Mouse (Mus musculus) forebrain, embryonic 12.5 days (tissue): ENCODE data around the gene Vps35l. TPM values are rescaled to one million over a fixed set of nuclear protein-coding genes. Genes with fewer than 3 reads are reported as not detected.
A peak's percentile ranks its signal among the peaks of the same experiment; 100 is the strongest.

ENCODE experiments used
- ATAC-seq: fragments of 200-750 bp; cut with Nextera tagmentation; 2 replicates; pipeline ENCODE4 v1.8.0; 2017; ENCODE audit warnings: moderate TSS enrichment; ENCODE audit not compliant: low FRiP score
- H3K27ac ChIP-seq: fragments of 300-500 bp; sonication (generic); 2 replicates; pipeline ENCODE4 v1.5.1; 2016; ENCODE audit warnings: mild to moderate bottlenecking
- H3K27me3 ChIP-seq: fragments of 300-500 bp; sonication (generic); 2 replicates; pipeline ENCODE4 v1.6.1; 2016; ENCODE audit warnings: mild to moderate bottlenecking
- H3K36me3 ChIP-seq: fragments of 300-500 bp; sonication (generic); replicated peaks from 2 replicates; pipeline ENCODE4 v1.6.1; 2016; ENCODE audit warnings: mild to moderate bottlenecking
- H3K4me1 ChIP-seq: fragments of 300-500 bp; sonication (generic); 2 replicates; pipeline ENCODE4 v1.6.1; 2016
- H3K4me2 ChIP-seq: fragments of 300-500 bp; sonication (generic); 2 replicates; pipeline ENCODE4 v1.6.1; 2016; ENCODE audit warnings: mild to moderate bottlenecking, moderate library complexity
- H3K4me3 ChIP-seq: fragments of 300-500 bp; sonication (generic); replicated peaks from 2 replicates; pipeline ENCODE4 v1.5.1; 2016; ENCODE audit warnings: mild to moderate bottlenecking
- H3K9ac ChIP-seq: fragments of 300-500 bp; sonication (generic); 2 replicates; pipeline ENCODE4 v1.6.1; 2016; ENCODE audit warnings: mild to moderate bottlenecking
- H3K9me3 ChIP-seq: fragments of 300-500 bp; sonication (generic); 2 replicates; pipeline ENCODE4 v1.6.1; 2016
- WGBS: fragments of 180-500 bp; shearing (Covaris S2); methylation state at CpG from one replicate; pipeline ENCODE4 v1.1.7; 2016; 5-methylcytosine and 5-hydroxymethylcytosine counted together
- polyA plus RNA-seq: library from polyadenylated mRNA; unstranded; fragments of >200 nt; fragmentation: Nextera tagmentation; extraction: Ambion mirVana; gene quantifications from 2 replicates; pipeline ENCODE4 v1.2.1, GENCODE M21; 2016

Gene Vps35l
- polyA plus RNA-seq, 1 experiment from 2014 or later: 89.2 TPM

- H3K4me2 ChIP-seq: no peak overlapping the region
- no peak overlapping the region for H3K9ac ChIP-seq
- H3K27me3 ChIP-seq: peaks cover 2% of the 10 kb centered on the region; the same call in 1 of the 2 replicates
- no peak overlapping the region for H3K4me3 ChIP-seq
- WGBS: 68% methylated on average over 5 of the region's 5 CpGs
- H3K36me3 ChIP-seq: peaks cover 8% of the 10 kb centered on the region
- no peak overlapping the region for H3K27ac ChIP-seq
- no peaks in the 10 kb centered on the region for H3K9me3 ChIP-seq
- H3K4me1 ChIP-seq: peaks cover 19% of the 10 kb centered on the region
- ATAC-seq: no peak
Observed at GRCm38 (mm10) chr7:118710776-118711175, 29.2 kb upstream of the Vps35l start.

GRCm38 (mm10) chr7:118712228-118713173, 27.5 kb upstream of the Vps35l start, which contains the start of gene Ccp110:
Gene Ccp110, plus strand, starts transcription at chr7:118712552.
- peak; percentile 97 for ATAC-seq
- peak within 1 kb of the TSS; percentile 80 for H3K9ac ChIP-seq
- peak within 1 kb of the TSS; percentile 70 for H3K27ac ChIP-seq
- peaks cover 2% of the 10 kb centered on the region; the same call in 1 of the 2 replicates for H3K27me3 ChIP-seq
- H3K36me3 ChIP-seq: peaks cover 15% of the 10 kb centered on the region
- H3K4me1 ChIP-seq: peaks cover 15% of the 10 kb centered on the region
- peak within 1 kb of the TSS; percentile 77 for H3K4me2 ChIP-seq
- H3K9me3 ChIP-seq: no peaks in the 10 kb centered on the region
- peak within 1 kb of the TSS; percentile 86 for H3K4me3 ChIP-seq
- under 1% methylated on average over 48 of the region's 48 CpGs for WGBS

DNA sequence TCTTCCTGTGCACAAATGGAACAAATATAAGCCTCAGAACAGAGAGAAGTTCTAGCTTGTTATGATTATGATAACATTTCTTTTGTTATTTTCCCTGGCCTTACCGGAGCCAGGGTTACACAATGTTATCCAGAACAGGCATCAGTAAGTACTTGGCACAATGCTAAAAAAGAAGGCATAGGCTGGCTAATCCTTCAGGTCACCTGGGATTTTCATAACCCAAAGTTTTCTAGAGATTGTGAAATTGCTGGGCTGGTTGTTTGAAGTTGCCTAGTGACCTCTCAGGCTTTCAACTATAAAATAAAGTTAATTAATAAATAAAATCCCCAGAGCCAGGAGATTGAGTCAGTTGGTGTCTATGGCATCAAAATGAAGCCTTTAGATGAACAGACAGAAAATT, 25.2 kb upstream of the Vps35l start:
- WGBS: 93% methylated on average over 1 of the region's 1 CpGs
- Histone ChIP-seq H3K4me1 (peaks cover 15% of the 10 kb centered on the region), H3K36me3 (peaks cover 24% of the 10 kb centered on the region), H3K27ac (no peak overlapping the region), H3K4me2 (no peak overlapping the region), H3K4me3 (no peak overlapping the region), H3K9ac (no peak overlapping the region), H3K9me3 (no peaks in the 10 kb centered on the region), H3K27me3 (no peaks in the 10 kb centered on the region; the same call in 1 of the 2 replicates)
- no peak for ATAC-seq

- Histone ChIP-seq H3K4me2 (no peak overlapping the region), H3K9me3 (no peaks in the 10 kb centered on the region), H3K27ac (no peak overlapping the region), H3K36me3 (peaks cover 51% of the 10 kb centered on the region), H3K4me1 (peaks cover 12% of the 10 kb centered on the region), H3K9ac (no peak overlapping the region), H3K4me3 (no peak overlapping the region), H3K27me3 (no peaks in the 10 kb centered on the region)
- WGBS: 95% methylated on average over 4 of the region's 4 CpGs
- ATAC-seq: no peak
Observed at GRCm38 (mm10) chr7:118718066-118718465, 22.0 kb upstream of the Vps35l start.

GRCm38 (mm10) chr7:118723927-118724326, 16.1 kb upstream of the Vps35l start:
- H3K9me3 ChIP-seq: no peaks in the 10 kb centered on the region
- no peak overlapping the region for H3K27ac ChIP-seq
- H3K4me1 ChIP-seq: no peaks in the 10 kb centered on the region
- no peaks in the 10 kb centered on the region for H3K27me3 ChIP-seq
- H3K4me3 ChIP-seq: no peak overlapping the region
- no peak for ATAC-seq
- no peak overlapping the region for H3K4me2 ChIP-seq
- H3K9ac ChIP-seq: no peak overlapping the region
- WGBS: 78% methylated on average over 9 of the region's 9 CpGs
- peaks cover 79% of the 10 kb centered on the region for H3K36me3 ChIP-seq

GRCm38 (mm10) chr7:118725459-118725858, 14.6 kb upstream of the Vps35l start:
- H3K36me3 ChIP-seq: peaks cover 91% of the 10 kb centered on the region
- no peak overlapping the region for H3K4me3 ChIP-seq

DNA sequence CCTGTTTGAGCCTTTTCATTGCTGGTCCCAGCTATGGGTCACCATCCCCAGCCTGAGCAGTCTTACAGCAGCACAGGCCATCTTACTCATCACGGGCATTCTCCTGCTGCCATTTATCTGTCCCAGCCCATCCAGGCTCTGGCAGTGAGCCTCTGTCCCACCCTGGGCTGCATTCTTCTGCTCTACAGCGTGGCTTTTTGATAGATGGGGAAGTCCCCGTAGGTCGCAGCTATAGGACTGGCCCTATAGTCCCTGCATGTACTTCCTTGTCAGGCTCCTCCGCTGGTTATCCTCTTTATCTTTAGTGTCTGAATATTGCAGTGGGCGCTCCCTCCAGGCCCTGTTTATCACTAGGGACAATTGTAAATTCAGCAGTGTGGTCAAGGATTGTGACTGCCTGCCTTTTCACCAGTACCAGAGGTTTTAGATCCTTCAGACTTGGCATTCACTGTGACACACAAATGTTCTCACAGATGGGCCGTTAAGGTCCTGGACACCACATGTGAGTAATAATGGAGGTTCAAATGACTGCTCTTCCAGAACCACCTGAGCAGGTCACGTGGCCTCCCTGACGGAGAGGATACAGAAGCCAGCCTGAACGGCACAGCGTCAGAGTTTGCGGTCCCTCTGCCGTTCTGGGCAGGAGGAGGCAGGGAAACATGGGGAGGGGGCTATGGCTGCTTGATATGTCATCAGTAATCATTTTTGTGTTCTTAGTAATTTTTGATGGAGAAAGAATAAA, 11.0 kb upstream of the Vps35l start:
- Histone ChIP-seq H3K27me3 (no peaks in the 10 kb centered on the region), H3K9ac (no peak overlapping the region), H3K9me3 (no peaks in the 10 kb centered on the region), H3K36me3 (peaks cover 91% of the 10 kb centered on the region), H3K4me2 (no peak overlapping the region), H3K4me3 (no peak overlapping the region), H3K27ac (no peak overlapping the region), H3K4me1 (no peaks in the 10 kb centered on the region)
- 91% methylated on average over 13 of the region's 13 CpGs for WGBS
- ATAC-seq: no peak

More at GRCm38 (mm10) chr7:118725459-118725858, 14.6 kb upstream of the Vps35l start:
- H3K9me3 ChIP-seq: no peaks in the 10 kb centered on the region
- no peak overlapping the region for H3K27ac ChIP-seq
- H3K27me3 ChIP-seq: no peaks in the 10 kb centered on the region
- H3K4me1 ChIP-seq: no peaks in the 10 kb centered on the region
- no peak overlapping the region for H3K4me2 ChIP-seq
- no peak overlapping the region for H3K9ac ChIP-seq
- ATAC-seq: no peak
- WGBS: 80% methylated on average over 2 of the region's 2 CpGs

- 93% methylated on average over 3 of the region's 3 CpGs for WGBS
- H3K4me2 ChIP-seq: no peak overlapping the region
Observed at GRCm38 (mm10) chr7:118731781-118732180, 8.2 kb upstream of the Vps35l start.

DNA sequence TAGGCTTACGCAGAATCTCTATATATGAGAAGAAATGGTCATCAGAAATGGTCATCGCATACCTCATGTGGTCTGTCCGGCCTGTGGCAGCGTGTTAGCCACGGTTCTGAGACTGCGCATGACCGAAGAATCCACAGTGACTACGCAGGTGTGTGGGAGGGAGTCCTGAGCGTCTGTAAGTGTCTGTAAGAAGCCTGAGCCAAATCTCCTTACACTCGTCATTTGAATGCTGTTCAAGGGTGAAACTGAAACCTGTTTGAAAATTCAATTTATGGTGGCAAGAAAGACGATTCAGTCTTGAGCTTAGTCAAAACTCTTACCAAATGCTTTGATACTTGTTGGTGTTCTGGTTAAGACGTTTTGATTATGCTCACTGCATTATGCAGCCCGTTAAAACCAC, 6.8 kb upstream of the Vps35l start:
- no peak for ATAC-seq
- H3K36me3 ChIP-seq: peaks cover 69% of the 10 kb centered on the region

More at GRCm38 (mm10) chr7:118731781-118732180, 8.2 kb upstream of the Vps35l start:
- Histone ChIP-seq H3K27ac (no peak overlapping the region), H3K4me3 (no peak overlapping the region), H3K36me3 (peaks cover 80% of the 10 kb centered on the region), H3K9ac (no peak overlapping the region), H3K4me1 (no peaks in the 10 kb centered on the region), H3K27me3 (no peaks in the 10 kb centered on the region), H3K9me3 (no peaks in the 10 kb centered on the region)
- ATAC-seq: no peak

DNA sequence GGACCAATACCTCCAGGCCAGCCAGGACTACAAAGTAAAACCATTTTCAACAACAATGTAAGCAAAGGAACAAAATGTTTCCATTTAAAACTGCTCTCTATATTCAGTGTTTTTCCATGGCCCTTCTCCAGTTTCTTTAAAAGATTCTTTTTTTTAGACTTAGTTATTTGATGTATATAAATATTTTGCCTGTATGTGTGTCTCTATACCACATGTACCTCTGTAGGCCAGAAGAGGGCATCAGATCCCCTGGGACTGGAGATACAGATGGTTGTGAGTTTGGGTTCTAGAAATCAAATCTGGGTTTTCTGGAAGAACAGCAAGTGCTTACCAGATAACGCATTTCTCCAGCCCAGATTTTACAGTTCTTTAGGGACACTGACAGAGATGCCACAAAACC, 1.3 kb upstream of the Vps35l start:
- WGBS: 71% methylated on average over 1 of the region's 1 CpGs

More for the DNA sequence above, 6.8 kb upstream of the Vps35l start:
- no peak overlapping the region for H3K4me2 ChIP-seq
- no peak overlapping the region for H3K27ac ChIP-seq
- H3K4me3 ChIP-seq: no peak overlapping the region
- no peaks in the 10 kb centered on the region for H3K4me1 ChIP-seq
- no peaks in the 10 kb centered on the region for H3K27me3 ChIP-seq
- no peaks in the 10 kb centered on the region for H3K9me3 ChIP-seq
- no peak overlapping the region for H3K9ac ChIP-seq
- WGBS: 87% methylated on average over 13 of the region's 13 CpGs

DNA sequence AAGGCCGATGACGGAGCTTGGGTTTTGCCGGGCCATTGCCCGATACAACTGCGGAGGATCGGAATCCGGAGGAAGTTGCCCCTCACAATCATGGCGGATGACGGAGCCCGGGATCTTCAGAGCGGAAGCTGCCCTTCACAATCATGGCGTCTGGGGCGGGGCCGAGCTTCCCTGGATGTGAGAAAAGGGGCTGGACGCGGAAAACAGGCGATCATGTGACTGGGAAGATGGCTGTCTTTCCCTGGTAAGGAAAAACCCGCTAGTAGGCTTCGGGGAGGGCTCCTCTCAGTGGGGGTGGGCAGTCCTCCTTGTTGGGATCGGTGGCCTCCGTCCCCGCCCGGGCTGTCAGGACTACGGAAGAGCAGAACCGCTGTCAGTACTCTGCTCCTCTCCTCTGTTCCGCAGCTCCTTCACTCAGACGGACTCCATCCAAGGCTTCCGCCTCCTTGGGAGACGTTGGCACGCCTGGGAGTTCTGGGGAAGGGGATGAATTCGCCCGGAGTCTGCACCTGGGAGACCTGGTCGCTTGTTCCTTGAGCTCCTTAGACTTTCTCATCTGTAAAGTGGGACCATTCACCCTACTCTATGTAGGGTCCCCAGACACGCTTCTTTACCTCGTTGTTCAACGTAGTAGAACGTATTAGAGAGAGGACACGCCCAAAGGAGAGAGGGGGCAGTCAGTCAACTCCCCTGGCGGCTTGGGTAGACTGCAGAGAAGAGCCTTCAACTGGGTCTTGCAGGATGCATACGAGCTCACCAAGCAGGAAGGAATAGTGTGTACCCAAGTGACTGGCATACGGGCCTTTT, 709 bp downstream of the Vps35l start:
- Histone ChIP-seq H3K4me1 (peaks cover 13% of the 10 kb centered on the region), H3K4me2 (peak overlapping the region; percentile 66), H3K9ac (peak overlapping the region; percentile 75), H3K27ac (peak overlapping the region; percentile 76), H3K4me3 (peak overlapping the region; percentile 73), H3K27me3 (no peaks in the 10 kb centered on the region), H3K36me3 (peaks cover 24% of the 10 kb centered on the region), H3K9me3 (no peaks in the 10 kb centered on the region)
- 3% methylated on average over 41 of the region's 41 CpGs for WGBS
- ATAC-seq: peak; percentile 96

More for the DNA sequence above, 1.3 kb upstream of the Vps35l start:
- Histone ChIP-seq H3K4me2 (no peak overlapping the region), H3K9me3 (no peaks in the 10 kb centered on the region), H3K4me1 (peaks cover 13% of the 10 kb centered on the region), H3K27me3 (no peaks in the 10 kb centered on the region), H3K4me3 (no peak overlapping the region), H3K27ac (no peak overlapping the region), H3K36me3 (peaks cover 22% of the 10 kb centered on the region), H3K9ac (no peak overlapping the region)
- no peak for ATAC-seq
